Mouse (Mus musculus) adipose tissue, adult 10 weeks (tissue): Measurements from ENCODE around the gene Lrrc4b. TPM values are rescaled to one million over a fixed set of nuclear protein-coding genes. Genes with fewer than 3 reads are reported as not detected.

Experiments used
- polyA plus RNA-seq: library from polyadenylated mRNA; stranded (reverse); fragments of 350-450 nt; fragmentation: Illumina TruSeq; extraction: RNeasy Lipid Tissue Mini Kit (QIAGEN cat#74804); gene quantifications from one replicate; pipeline ENCODE4 v1.2.3, GENCODE M21; 2014; ENCODE audit warnings: low read depth, low replicate concordance

The Lrrc4b gene
- polyA plus RNA-seq = 0.20 TPM

GRCm38 (mm10) chr7:44428968-44429521 lies at the start of gene Lrrc4b:
Gene Lrrc4b (plus strand): TSS chr7:44429018.

GRCm38 (mm10) chr7:44383980-44384715 lies 44.7 kb upstream of the Lrrc4b start, which contains the start of gene Syt3:
Gene Syt3 (plus strand): TSS chr7:44384102.

GRCm38 (mm10) chr7:44385720-44386119 lies 43.1 kb upstream of the Lrrc4b start, which contains the start of gene 1700008O03Rik:
Gene 1700008O03Rik (minus strand): TSS chr7:44385820.

GRCm38 (mm10) chr7:44465111-44465510 lies 36.3 kb downstream of the Lrrc4b start, which contains the start of gene Aspdh:
Gene Aspdh (plus strand): TSS chr7:44465391.

GRCm38 (mm10) chr7:44467811-44468411 lies 39.1 kb downstream of the Lrrc4b start, which contains the start of gene Josd2:
Gene Josd2 (plus strand): TSS chr7:44467980.

GRCm38 (mm10) chr7:44495992-44496770 lies 67.4 kb downstream of the Lrrc4b start, which contains the start of the genes Emc10 and Fam71e1:
Gene Emc10 (minus strand): TSS chr7:44496529.
Gene Fam71e1 (plus strand): TSS chr7:44496581.

Other genes with a start within 250 kb of the Lrrc4b start
- not detected for gene Klk1b24, start 240.8 kb upstream of the Lrrc4b start, polyA plus RNA-seq
- gene Klk1b3, start 230.8 kb upstream of the Lrrc4b start, polyA plus RNA-seq = 0.38 TPM
- not detected for gene Klk1b4, start 221.6 kb upstream of the Lrrc4b start, polyA plus RNA-seq
- 2.5 TPM for gene Klk1b5, start 213.1 kb upstream of the Lrrc4b start, polyA plus RNA-seq
- 1.2 TPM for gene Klk1, start 203.7 kb upstream of the Lrrc4b start, polyA plus RNA-seq
- 0.81 TPM for gene Gm36864, start 192.8 kb upstream of the Lrrc4b start, polyA plus RNA-seq
- gene 1700028J19Rik, start 182.3 kb upstream of the Lrrc4b start, polyA plus RNA-seq = 10.2 TPM
- gene 2410002F23Rik, start 182.3 kb upstream of the Lrrc4b start, polyA plus RNA-seq = 71.2 TPM
- 0.31 TPM for gene Acp4, start 171.6 kb upstream of the Lrrc4b start, polyA plus RNA-seq
- 37.4 TPM for gene Gm15517, start 167.6 kb upstream of the Lrrc4b start, polyA plus RNA-seq
- 7.8 TPM for gene Clec11a, start 122.1 kb upstream of the Lrrc4b start, polyA plus RNA-seq
- 0.61 TPM for gene Shank1, start 118.8 kb upstream of the Lrrc4b start, polyA plus RNA-seq
- 3.9 TPM for gene Syt3, start 44.9 kb upstream of the Lrrc4b start, polyA plus RNA-seq
- gene 1700008O03Rik, start 43.2 kb upstream of the Lrrc4b start, polyA plus RNA-seq = 0.37 TPM
- gene Aspdh, start 36.4 kb downstream of the Lrrc4b start, polyA plus RNA-seq = not detected
- 27.8 TPM for gene Josd2, start 39.0 kb downstream of the Lrrc4b start, polyA plus RNA-seq
- gene Emc10, start 67.5 kb downstream of the Lrrc4b start, polyA plus RNA-seq = 127 TPM
- 31.7 TPM for gene Fam71e1, start 67.6 kb downstream of the Lrrc4b start, polyA plus RNA-seq
- 0.36 TPM for gene Mybpc2, start 95.6 kb downstream of the Lrrc4b start, polyA plus RNA-seq
- 0.62 TPM for gene Spib, start 103.1 kb downstream of the Lrrc4b start, polyA plus RNA-seq
- 10.1 TPM for gene Pold1, start 119.8 kb downstream of the Lrrc4b start, polyA plus RNA-seq
- gene Nr1h2, start 124.9 kb downstream of the Lrrc4b start, polyA plus RNA-seq = 91.4 TPM
- 13.2 TPM for gene Napsa, start 143.4 kb downstream of the Lrrc4b start, polyA plus RNA-seq
- 17.2 TPM for gene Kcnc3, start 161.6 kb downstream of the Lrrc4b start, polyA plus RNA-seq
- gene Myh14, start 241.8 kb downstream of the Lrrc4b start, polyA plus RNA-seq = 9.1 TPM